Mouse (Mus musculus): ENCODE measurements around the gene Cbx4.
"Not testable (repeated sequence)": the region's sequence is repeated elsewhere in the genome, so short reads cannot be mapped to it uniquely, and the experiment has no call there.

The Cbx4 gene

DNA sequence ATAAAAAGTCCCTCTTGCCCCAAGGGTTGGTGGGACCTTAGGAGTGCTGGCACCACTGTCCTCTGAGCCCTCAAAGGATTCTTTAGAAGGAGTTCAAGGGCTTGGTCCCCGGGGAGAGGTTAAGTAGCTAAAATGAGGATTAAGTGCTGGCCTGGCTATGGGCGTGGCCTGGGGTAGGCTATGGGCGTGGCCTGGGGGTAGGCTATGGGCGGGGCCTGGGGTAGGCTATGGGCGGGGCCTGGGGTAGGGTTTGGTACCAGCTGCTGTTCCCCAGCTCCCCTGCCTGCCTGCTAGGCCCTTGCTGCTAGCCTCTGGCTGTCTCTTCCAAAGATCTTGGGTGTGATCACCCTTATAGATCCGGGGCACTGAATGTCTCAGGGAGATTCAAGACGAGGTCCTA lies 25.3 kb upstream of the Cbx4 start:
- DNase-seq (ENCODE audit: low read depth, low spot score), result no peak

DNA sequence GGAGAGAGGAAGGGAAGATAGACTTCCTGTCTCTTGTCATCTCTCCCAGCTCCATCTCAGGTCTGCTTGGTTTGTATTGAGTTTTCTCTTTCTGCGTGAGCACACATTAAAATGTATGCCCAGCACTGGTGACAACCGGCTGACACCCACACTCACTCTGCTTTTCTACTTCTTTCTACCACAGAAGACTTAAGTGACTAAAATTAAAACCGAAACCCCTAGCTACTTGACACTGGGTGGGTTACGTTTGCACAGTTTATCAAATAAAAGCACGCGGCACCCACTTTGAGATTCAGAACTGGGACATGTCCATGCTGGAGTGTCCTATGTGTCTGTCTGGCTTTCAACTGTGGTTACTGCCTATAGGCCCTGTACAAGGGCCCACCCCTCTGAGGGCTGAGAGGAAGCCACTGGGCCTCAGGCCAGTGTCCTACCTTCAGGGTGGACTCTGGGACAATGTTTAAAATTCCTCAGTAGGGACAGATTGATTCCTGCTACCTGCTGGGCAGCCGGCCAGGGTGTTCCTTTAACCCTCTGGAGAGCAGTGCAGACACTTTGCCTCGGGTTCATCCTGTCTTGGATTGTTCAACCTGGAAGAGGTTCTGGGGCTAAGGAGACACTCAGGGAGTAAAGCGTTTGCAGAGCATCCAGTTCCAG lies 23.5 kb upstream of the Cbx4 start:
- DNase-seq (ENCODE audit: low read depth, low spot score), result no peak

DNA sequence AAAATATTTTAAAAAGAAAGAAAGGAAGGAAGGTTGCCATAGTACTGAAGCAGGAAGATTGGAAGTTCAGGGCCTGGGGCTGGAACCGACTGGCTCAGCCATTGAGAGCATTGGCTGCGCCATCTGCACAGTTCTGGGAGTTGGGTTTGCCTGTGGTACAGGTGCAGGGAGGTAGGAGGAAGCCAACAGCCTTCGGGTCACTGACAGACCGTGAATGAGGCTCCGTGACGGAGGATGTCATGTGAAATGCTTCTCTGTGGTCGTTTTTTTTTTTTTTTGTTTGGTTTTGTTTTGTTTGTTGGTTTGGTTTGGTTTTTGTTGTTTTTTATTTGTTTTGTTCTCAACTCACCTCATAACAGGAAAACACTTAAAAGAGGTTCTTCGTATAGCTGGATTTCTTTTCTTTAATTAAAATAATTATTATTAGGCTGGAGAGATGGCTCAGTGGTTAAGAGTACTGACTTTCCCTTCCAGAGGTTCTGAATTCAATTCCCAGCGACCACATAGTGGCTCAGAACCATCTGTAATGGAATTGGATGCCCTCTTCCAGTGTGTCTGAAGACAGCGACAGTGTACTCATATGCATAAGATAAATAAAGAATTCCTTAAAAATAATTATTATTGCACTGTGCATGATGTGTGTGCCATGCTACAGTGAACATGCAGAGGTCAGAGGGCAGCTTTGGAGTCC lies 22.7 kb upstream of the Cbx4 start:
- no peak for DNase-seq (ENCODE audit: low read depth, low spot score)

DNA sequence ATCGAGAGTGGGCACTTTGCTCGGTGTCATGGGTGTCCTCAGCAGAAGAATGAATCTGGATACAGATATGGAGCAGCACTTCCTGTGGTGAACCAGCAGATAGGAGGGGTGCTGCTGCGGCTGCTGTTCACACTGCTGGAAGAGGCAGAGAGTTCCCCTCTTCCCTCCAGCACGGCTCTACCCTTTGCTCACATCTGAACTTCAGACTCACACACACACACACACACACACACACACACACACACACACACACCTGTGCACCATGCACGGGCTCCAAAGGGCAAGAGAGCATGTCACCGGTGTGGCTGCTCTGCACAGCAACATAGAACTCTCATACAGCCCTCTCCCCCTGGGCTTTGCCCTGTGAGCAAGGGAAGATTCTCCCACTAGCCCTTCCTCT lies 20.3 kb upstream of the Cbx4 start:
- no peak for DNase-seq (ENCODE audit: low read depth, low spot score)

DNA sequence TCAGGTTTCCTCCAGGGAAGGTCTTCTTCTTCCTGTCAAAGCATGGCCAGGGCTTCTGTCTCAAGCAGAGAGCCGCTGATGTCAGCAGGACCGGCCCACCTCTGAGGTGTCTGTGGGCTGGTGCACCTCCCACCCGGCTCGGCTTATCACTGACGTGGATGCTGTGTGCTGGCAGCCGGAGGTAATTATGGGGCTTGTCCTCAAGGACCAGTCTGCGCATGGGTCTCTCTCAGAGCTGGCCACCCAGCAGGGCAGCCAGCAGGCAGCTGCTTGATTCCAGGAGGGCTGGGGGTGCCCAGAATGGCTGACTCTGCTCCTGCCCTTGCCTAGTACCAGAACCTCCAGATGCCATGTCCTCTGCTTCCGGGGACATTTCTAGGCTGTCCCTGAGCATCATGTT lies 19.7 kb upstream of the Cbx4 start:
- no peak for DNase-seq (ENCODE audit: low read depth, low spot score)

DNA sequence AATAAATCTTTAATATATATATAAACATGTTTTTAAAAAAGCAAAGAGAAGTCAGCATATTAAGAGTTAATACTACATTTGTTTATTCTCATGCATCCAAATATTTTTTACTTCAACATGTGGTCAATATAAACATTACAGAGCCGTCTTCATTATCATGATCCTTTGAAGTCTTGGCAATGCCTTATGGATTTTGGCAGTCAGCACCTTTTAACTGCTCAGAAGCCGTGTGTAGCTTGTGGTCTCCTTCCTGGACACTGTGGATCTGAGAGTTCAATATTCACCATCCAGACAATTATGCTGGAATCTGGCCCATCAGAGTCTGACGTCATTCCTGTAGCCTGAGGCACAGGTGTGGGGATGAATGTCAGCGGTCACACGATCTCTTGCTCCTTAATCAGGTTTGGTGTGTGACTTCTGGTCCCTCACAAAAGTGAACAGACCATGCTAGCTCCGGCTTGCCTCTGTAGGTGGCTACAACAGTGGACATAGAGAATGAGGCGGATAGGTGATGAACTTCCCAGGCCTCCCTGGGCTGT lies 19.1 kb upstream of the Cbx4 start:
- DNase-seq (ENCODE audit: low read depth, low spot score), result no peak

DNA sequence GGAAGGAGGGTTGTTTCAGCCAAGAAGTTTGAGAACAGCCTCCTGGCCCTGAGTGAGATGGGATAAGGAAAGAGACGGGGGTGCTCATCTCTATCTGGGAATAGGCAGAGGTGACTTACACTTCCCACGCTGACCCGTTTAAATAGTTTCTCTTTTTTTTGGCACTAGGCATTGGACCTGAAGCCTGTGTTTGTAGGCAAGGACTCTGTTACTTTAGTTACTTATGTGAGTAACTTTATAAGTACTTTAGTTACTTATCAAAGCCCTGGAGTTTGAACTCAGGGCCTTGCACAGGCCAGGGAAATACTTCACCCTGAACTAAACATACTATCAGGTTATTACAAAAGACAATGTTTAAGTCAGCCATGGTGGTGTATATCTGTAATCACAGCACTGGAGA lies 18.0 kb upstream of the Cbx4 start:
- no peak for DNase-seq (ENCODE audit: low read depth, low spot score)

DNA sequence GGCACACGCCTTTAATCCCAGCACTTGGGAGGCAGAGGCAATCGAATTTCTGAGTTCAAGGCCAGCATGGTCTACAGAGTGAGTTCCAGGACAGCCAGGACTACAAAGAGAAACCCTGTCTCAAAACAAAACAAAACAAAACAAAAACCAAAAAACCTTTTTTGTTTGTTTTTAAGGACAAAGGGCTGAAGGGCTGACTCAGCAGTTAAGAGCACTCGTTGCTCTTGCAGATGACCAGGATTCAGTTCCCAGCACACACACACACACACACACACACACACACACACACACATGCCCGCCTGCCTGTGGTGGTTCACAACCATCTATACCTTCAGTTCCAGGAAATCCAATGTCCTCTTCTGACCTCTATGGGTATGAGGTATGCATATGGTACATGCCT lies 14.3 kb upstream of the Cbx4 start:
- DNase-seq (ENCODE audit: low read depth, low spot score), result not testable (repeated sequence)

DNA sequence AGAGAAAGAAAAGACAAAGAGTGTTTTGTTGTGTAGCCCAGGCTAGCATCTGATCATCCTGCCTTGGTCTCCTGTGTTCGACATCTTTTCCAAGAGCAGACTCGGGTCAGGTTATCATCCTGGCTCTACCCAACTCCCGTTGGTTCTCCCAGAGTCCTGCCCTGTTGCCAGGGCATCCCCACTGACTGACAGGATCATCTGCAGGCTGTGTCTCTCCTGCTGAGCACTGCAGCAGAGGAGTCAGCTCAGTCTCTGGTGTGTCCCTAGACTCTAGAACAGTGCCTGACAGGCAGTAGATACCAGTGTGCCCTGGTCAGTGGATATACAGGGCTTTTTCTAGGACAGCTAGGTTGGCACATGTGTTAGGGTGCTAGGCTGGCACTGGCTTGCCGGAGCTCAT lies 12.2 kb upstream of the Cbx4 start:
- no peak for DNase-seq (ENCODE audit: low read depth, low spot score)

DNA sequence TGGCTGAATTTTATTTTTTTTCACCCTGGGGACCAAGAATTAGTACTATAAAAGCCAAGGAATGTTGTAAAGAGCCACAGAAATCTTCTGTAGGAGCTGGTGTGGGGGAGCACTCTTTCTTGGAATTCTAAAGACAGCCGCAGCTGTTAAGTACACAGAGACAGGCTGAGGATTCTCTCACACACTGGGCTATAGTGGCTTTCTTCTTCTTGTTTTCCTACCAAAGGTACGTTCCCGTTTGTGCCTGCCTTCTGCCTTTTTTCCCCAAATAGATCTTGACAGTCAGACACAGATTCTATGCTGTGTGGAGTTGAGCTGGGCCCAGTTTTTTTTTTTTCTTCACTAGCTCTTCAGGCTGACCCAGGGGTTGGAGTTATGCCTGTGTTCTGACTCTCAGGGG lies 9.4 kb upstream of the Cbx4 start:
- DNase-seq (ENCODE audit: low read depth, low spot score), result peak; percentile 54

DNA sequence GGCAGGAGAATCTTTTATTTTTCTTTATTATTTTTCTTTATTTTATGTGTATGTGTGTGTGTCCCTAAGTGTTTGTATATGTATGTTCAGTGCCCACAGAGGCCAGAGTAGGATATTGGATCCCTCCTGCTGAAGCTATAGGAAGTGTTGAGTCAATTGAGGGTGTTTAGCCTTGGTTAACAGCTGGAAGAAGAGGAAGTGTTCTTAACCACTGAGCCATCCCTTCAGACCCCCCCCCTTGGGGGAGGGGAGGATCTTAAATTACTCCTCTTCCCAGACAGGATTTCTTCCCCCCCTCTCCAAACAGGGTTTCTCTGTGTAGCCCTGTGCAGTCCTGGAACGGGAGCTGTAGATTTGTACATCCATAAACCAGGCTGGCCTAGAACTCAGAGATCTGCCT lies 7.3 kb upstream of the Cbx4 start:
- DNase-seq (ENCODE audit: low read depth, low spot score), result no peak

DNA sequence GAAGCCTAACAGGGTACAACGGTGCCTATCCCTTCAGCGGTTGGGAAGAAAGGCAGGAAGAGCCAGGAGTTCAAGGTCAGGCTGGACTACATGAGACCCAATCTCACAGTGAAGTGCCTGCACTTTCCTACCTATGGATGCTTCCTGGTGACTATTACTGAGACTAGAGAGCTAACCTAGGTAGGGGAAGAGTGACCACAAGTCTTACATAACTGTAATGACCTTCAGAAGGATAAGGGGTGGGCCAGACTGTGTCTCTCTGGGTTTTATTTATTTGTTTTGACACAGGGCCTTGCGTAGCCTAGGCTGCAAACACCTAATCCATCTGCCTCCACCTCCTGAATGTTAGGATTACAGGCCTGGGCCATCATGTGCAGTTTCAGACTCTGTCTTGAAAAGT lies 6.3 kb upstream of the Cbx4 start:
- no peak for DNase-seq (ENCODE audit: low read depth, low spot score)

DNA sequence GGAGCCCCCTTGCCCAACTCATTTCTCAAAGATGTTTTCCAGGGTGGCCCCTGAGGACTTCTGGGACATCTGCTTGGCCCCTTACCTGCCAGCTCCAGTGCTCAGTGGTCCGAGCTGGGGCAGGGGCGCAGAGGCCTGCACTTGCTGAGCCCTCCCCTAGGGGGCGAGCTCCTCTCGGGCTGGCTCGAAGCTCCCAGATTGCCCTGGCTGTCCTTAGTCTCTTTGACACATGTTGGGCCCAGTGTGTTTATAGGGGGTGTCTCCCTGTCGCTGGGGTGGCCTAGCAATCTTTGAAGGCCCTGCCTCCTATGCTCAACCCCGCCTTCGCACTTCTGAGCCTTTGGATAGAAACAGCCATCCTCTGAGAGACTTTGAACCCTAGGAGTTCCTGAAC lies 5.6 kb upstream of the Cbx4 start:
- DNase-seq (ENCODE audit: low read depth, low spot score), result no peak

DNA sequence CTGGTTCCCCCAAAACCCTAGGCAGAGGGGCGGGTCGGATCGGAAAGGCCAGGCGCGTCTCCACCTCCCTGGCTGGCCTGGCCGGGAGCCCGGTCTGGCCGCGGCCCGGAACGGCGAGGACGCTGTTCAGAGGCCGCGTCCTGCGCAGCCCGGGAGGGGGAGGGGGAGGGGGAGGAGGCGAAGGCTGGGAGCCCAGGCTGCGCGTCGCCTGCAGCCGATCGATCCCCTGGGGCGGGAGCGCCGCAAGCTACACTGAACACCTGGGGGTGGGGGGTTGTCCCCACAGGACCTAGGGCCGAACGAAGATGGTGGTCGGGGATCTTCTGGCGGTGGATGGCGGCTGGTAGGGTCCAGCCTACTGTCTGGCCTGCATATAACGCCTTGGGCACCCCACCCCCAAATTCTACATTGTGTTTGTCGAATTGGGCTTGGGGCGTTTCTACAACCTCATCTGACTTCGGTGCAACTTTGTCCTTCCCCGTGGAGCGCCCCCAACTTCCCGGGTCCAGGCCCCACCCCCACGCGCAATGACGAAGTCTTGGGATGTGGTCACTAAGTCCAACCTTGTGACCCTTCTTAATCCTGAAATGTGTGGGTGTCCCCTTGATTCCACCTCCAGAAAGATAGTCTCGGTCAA lies 5.1 kb upstream of the Cbx4 start:
- DNase-seq (ENCODE audit: low read depth, low spot score), result no peak

DNA sequence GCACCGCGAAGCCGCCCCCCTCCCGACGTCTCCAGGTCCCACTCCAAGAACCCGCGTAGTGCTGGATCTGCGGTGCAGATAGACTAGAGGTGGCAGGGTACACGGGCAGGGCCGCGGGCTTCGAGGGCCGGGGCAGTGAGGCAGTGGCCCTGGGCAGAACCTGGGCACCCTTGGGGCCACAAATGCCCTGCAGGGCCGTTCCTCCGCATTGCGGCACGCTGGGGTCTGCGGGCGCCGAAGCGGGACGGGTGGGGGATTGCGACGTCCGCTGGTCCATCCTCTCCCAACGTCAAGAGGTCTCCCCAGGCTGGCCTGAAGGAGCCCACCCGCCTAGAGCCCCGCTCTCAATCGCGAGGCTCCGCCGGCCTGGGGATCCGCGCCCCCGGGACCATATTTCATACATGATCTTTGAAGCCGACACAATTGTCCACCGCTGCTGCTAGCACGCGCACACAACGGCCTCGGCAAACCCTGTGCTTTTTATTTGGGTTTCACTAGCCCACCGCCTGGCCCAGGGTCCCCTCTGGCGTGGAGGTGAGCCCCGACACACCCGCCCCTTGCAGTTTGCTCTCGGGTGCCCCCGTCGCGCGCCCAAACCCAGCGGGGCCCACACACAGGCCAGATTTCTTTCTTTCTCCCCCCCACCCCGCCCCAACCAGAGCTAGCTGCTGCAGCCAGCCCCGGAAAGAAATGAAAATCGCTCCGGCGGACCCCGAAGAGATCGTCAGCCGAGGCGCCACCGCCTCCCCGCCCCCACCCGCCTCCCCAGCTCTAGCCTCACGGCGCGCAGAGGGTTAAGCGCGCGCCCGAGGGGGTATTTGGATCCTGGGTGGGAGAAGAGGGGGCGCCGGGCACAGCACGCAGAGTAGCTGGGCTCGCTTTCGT lies 4.3 kb upstream of the Cbx4 start:
- DNase-seq (ENCODE audit: low read depth, low spot score), result no peak

DNA sequence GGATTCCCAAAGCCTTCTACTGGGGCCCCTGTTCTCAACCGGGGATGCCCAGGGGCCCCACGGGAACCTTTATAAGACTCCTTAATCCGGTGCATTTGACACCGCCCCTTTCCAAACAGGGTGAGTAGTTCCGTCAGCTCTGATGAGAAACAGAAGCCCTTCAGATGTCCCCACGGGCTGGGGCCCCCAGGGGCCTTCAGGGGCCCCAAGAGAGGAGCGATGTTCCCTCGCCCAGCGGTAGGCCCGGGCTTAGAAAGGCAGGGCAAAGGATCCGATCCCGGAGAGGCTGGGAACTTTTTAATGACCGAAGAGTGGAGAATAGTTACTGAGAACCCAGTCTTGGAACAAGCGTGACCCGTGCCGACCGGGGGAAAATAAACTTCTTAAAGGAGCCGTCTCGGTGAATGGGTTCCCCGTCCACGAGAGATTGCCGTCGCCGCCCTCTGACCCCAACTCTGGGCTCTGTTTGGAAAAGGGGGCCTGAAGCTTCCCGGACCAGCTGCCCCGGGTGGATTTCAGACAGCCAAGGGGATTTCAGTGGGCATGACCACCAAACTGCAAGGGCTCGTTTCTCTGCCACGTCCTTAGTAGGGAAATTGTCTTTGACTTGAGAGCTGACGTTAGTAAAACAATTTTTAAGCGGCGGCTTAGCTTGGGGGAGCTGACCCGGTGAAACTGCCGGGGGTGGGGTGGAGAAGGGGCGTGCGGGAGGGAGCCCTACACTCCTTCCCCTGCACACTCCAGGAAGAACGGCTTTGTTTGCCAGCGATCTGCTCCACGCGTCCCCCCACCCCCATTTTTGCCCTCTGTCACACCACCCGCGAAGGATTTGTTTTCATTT lies 3.4 kb upstream of the Cbx4 start:
- DNase-seq (ENCODE audit: low read depth, low spot score), result no peak

DNA sequence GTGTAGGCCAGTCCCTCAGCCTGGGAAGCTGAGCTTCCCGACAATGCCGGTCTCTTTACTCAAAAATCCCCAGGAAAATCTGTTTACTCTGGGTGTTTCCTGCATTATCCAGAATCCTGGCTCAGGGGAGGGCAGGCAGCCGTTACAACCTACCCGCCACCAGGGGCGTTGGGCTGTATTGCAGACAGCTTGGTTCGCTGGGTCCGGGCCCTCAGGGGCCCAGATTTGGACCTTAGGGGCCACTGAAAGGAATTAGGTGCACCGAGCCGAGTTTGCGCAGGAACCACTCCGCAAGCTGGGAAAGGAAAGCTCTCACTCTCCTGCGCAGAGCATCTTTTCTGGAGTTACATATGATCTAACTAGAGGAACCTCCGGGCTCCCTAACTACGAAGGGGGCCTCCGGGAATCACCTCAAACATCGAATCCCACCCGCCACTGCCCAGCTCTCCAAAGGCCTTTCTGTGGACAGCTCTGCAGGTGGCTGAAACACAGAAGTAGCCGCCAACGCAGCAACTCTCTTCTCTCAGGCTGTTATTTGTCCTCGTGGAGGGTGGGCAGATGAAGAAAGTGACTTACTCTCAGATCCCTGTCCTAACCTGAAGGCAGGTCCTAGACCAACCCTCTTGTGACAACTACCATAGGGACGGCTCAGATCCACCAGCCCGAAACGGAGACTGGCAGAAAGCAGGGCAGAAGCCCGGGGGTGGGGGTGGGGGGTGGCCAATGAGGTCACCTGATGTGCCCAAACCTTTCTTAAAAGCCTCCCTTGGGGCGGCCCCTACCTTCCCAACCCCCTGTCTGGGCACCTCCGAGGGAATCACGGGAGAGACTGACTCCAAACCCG lies 2.6 kb upstream of the Cbx4 start:
- no peak for DNase-seq (ENCODE audit: low read depth, low spot score)

DNA sequence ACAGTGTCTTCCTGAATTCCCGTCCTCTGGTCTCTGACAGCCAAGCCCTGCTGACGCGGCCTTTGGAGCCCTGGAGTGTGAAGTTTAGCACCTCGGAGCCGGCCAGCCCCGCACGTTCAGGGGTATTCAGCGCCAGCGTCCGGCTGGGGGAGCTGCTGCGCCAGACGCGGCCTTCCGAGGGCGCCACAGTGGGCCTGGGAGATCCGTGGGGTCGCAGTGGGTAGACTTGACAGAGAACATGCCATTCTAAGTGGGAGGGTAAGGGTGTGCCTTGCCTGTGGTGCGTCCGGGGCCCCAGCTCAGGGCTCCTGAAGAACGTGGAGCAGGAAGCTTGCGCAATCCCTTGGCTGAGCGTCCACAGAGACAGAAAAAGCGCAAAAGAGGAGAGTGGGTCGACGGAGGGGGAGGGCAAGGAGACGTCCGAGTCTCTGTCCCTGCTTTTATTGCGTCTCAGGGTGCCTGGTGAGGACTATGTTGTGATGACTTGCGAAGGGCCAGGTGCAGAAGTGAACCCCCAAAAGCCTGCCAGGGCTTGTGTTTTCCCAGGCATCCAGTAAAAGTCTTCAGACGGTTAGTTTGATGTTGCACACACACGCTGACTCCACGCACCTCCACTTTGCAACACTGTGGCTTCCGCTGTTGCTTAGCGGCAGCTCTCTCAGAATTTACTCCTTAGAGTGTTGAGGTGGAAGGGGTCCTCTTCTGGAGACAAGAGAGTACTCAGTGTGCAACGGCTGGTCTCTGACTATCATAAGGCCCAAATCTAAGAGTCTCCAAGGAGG lies 1.5 kb upstream of the Cbx4 start:
- no peak for DNase-seq (ENCODE audit: low read depth, low spot score)

DNA sequence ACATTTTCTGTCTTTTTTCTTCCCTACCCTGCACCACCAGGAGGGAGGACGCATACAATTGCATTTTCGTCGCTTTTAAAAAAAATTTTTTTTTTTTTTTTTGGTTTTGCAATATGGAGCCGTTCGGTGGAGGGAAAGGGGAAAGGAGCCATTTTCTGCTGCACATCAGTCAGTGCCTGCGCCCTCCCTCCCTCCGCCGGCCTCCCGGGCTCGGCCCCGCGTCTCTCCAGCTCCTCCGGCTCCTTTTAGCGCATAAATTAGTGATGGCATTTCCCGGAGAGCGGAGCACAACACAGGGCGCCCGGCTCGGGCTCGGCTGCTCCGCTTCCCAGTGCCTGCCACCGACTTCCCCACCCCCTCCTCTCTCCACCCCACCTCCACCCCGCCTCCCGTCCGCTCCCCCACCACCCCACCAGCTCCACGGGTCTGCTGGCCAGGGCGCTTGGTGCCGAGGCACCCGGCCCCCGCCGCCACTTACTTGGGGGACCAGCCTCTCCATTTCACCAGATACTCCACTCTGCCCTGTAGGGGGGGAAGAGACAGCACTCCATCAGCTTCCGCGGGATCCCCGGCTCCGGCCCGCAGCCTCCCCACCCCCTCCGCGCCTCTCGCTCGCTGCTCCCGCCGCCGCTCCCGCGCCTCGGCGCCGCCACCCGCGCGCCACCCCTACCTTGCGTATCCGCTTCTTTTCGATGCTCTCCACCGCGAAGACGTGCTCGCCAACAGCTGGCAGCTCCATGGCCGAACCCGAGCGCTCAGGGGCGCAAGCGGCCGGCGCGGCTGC lies 550 bp downstream of the Cbx4 start:
- DNase-seq (ENCODE audit: low read depth, low spot score), result peak; percentile 42
